Comparison of ENCODE assay signal across 10 mouse cellular contexts in genomic region chr13:112861825-112862306, GRCm38 (mm10).
DNase-seq lines count a peak whose midpoint lies in the region; ATAC-seq lines count a peak whose summit lies in the region.
"Had no signal": no experiment of that assay in that cellular context is flagged by ENCODE, and none has a peak within 500 bp of the region (broad histone marks: within the 10 kb centered on the region; RNA-seq: fewer than 3 reads in every experiment).

No protein-coding gene starts in this region.

- 55% methylated on average over 5 of the region's 5 CpGs for WGBS in limb, embryonic 13.5 days
- 71% methylated on average over 5 of the region's 5 CpGs for WGBS in limb, embryonic 10.5 days

- no peak overlapping the region for H3K4me3 ChIP-seq in limb, embryonic 13.5 days
- no peak overlapping the region for H3K4me3 ChIP-seq in limb, embryonic 10.5 days

- H3K36me3 ChIP-seq in limb, embryonic 13.5 days = peaks cover 65% of the 10 kb centered on the region
- H3K36me3 ChIP-seq in limb, embryonic 10.5 days = peaks cover 53% of the 10 kb centered on the region

- no peaks in the 10 kb centered on the region for H3K4me1 ChIP-seq in limb, embryonic 13.5 days
- no peaks in the 10 kb centered on the region for H3K4me1 ChIP-seq in limb, embryonic 10.5 days

- H3K4me2 ChIP-seq in limb, embryonic 13.5 days (replicated peaks) = no peak overlapping the region

- no peaks in the 10 kb centered on the region for H3K9me3 ChIP-seq in limb, embryonic 13.5 days
- H3K9me3 ChIP-seq in limb, embryonic 10.5 days (replicated peaks) = no peaks in the 10 kb centered on the region
- H3K9me3 ChIP-seq: G1E had no signal

- no peak overlapping the region for H3K9ac ChIP-seq in limb, embryonic 13.5 days

- 0 out of 2 replicates have a peak, but pooled peaks have one; percentile 36 for ATAC-seq in limb, embryonic 13.5 days (ENCODE audit: low FRiP score, low read depth)

- no peak for DNase-seq in limb, embryonic 10.5 days (ENCODE audit: low spot score)
- DNase-seq in adrenal gland, postnatal 25 days = peak; percentile 84
- DNase-seq in heart, postnatal 4 days = peak; percentile 77
- peak; percentile 26 for DNase-seq in ovary, postnatal 14 days (ENCODE audit: low spot score)
- DNase-seq in frontal cortex, postnatal 36 days (ENCODE audit: low spot score in 2 of 2) = no peak
- no peak for DNase-seq in cerebellum, adult 9-10 months
- no peak for DNase-seq in spleen, postnatal 14 days (ENCODE audit: low spot score in 2 of 2)

- no peaks in the 10 kb centered on the region for H3K27me3 ChIP-seq in limb, embryonic 13.5 days
- H3K27me3 ChIP-seq in limb, embryonic 10.5 days (ENCODE audit: low read depth, poor library complexity, severe bottlenecking) = no peaks in the 10 kb centered on the region

- no peak overlapping the region for H3K27ac ChIP-seq in limb, embryonic 13.5 days
- no peak overlapping the region for H3K27ac ChIP-seq in limb, embryonic 10.5 days
- H3K27ac ChIP-seq: macrophage had no signal

Comparison
In these comparisons a context has a peak if more than half of its experiments do, and no peak if none do; other contexts are left out.
1. DNase-seq: peak in adrenal gland, postnatal 25 days (single experiment), heart, postnatal 4 days (single experiment) and ovary, postnatal 14 days (single experiment); none in limb, embryonic 10.5 days (single experiment), frontal cortex, postnatal 36 days (0 of 2), cerebellum, adult 9-10 months (single experiment) and spleen, postnatal 14 days (0 of 2).